Mouse (Mus musculus): ENCODE data around the gene Fam196b. TPM values are rescaled to one million over a fixed set of nuclear protein-coding genes. Genes with fewer than 3 reads are reported as not detected.

Gene Fam196b
- total RNA-seq, 2 experiments from 2014 or later = not detected

Other genes starting within 250 kb of the Fam196b start
- gene 4930469K13Rik, start 216.3 kb upstream of the Fam196b start, total RNA-seq (2021) = not detected
- gene Foxi1, start 106.7 kb upstream of the Fam196b start, total RNA-seq (2021) = not detected